Mouse (Mus musculus) brain, embryonic 18.5 days (tissue): Measurements from ENCODE around the gene Cdk13.
A peak's percentile ranks its signal among the peaks of the same experiment; 100 is the strongest.

ENCODE experiments used
- DNase-seq: peaks from one replicate; pipeline ENCODE4 v3.0.0-alpha.2; 2012; ENCODE audit warnings: low read depth, low spot score

Gene Cdk13

DNA sequence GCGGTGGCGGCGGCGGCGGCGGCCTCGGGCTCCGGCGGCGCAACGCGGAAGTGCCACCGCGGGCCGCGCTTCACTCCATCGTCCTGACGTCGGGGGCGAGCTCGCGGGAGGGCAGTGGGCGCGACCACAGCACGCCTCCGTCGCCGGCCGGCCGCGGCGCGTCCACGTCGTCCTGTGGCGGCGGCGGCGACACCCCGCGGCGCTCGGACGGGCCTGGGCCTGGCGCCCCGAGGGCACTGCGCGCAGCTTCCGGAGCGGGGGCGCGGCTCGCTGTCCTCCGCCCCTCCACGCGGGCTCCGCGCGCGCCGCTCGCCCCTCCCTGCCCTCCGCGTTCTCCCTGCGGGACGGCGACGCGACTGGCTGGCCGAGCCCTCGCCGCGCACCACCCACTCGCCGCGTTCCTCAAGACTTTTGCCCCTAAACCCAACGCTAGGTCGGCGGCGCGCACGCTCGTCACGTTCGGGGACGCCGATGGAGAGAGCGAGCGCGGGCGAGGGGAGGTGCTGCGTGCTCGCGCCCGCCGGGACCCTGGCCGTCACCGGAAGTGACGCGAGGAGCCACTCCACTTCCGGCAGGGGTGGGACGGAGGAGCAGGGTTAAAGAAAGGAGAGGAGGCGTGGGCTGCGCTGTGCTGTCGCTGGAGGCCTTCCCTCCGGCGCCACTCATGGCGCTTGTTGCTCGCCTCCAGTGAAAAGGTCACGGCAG is at the start of gene Cdk13:
Cdk13 (minus strand) TSS at position 189 of the 705 bp plus-strand sequence.
- DNase-seq, result peak; percentile 98

DNA sequence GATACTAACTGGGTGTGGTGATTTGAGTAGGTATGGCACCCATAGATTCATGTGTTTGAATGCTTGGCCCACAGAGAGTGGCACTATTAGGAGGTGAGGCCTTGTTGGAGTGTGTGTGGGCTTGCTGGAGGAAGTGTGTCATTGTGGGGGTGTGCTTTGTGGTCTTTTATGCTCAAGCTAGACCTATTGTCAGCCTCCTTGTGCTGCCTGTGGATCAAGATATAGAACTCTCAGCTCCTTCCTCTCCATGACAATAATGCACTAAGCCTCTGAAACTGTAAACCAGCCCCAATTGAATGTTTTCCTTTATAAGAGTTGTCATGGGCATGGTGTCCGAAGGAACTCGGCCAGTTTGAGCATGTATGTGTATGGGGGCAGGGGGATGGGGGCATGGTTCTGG is 38.4 kb upstream of the Cdk13 start:
- DNase-seq, result no peak

DNA sequence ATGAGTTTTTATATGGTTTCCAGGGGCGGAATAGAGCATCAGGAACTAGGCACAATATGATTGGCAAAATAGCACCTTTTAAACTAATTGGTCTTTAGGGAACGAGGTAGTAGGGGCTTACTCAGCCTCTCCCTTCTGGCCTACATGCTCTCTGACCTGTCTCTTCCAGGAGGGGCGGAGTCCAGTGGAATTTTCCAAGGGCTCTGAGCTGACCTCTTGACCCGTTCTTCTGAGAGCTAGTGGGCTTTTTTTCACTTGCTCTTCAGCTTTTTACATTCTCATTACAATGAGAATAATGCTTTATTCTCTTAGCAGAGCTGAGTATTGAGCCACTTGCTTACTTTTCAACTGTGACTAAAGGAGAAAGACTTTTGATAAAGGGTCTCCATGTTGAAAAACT is 37.9 kb upstream of the Cdk13 start:
- no peak for DNase-seq

DNA sequence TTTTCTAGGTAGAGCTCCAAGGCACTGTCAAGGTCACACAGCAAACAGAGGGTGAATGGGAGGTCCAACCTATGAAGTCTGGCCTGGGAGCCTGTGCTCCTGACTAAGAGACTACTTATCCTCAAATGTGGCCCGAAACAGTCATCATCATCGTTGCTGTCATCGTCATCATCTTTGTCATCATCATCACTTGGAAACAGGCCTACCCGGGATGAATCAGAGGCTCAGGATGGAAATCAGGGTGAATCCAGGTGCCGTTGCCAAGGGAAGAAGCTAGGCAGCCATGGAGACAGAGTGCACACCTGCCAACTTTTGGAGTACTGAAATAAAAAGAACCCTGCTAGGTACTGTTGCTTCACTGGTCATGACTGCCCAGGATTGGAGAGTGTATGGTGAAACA is 34.2 kb upstream of the Cdk13 start:
- DNase-seq, result no peak

DNA sequence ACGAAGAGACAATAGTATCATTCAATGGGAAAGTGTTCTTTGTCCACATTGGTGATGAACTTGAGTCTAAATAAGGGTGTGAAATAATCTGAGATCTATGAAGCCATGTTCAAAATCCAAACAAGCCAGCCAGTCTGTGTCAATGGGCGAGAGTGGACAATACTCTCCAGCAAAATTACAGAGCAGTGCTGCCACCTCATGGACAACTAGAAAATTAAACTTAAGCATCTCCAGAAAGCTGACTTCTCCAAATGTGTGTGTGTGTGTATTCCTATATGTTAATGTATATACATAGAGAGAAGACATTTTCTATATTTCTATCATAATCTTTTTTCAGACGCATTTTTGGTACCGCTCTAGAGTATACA is 33.6 kb upstream of the Cdk13 start:
- DNase-seq, result no peak

DNA sequence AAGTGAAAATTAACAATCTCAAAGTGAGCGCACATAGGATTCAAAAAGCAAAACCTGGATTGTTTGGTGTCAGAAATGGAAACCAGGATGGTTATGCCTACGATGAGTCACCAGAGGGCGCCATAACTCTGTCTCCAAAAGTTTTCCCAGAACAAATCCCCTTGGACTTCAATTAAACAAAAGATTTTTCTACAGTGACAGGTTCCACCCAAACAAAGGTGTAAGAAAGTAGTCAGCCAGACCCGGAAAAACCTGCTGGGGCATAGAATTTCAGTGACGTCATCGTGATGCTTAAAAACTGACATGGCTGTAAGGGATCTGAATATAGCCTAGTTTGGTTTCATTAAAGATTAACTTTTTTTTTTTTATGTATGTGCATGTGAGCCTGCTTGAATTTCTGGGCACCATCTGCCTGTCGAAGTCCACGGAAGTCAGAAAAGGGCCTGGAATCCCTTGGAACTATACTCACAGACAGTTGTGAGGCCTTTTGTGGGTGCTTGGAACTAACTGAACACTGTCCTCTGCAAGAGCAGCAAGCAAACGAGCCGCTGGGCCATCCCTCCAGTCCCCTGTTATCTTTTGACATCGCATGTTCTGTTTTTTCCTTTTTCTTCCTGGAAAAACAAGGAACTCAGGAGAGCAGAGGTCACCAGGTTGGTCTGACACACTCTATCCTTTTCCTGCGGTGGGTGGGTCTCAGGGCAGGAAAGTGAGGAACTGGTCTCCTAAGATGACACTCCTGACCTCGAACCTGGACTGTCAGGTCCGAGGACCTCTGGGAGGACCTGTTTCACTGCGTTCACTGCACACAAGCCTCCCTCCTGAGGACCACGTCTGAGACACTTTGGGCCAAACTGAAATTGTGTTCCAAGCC is 33.0 kb upstream of the Cdk13 start:
- DNase-seq, result no peak

DNA sequence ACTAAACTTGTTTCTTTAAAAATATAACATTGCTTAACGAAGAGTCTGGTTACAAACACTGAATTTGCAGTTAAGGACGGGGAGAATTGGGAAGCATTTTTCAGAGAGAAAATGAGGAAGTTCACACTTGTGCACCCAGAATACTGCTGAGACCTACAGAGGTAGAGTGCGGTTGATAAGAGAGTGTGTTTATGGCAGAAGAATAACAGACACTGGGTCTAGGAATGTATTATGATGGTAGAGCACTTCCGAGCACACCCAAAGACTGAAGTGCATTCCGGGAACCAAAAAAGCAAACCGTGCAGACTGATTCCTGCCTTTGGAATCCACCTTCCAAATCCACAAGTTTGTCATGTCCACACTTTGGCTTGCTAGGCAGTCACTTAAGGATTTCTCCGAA is 31.9 kb upstream of the Cdk13 start:
- no peak for DNase-seq

DNA sequence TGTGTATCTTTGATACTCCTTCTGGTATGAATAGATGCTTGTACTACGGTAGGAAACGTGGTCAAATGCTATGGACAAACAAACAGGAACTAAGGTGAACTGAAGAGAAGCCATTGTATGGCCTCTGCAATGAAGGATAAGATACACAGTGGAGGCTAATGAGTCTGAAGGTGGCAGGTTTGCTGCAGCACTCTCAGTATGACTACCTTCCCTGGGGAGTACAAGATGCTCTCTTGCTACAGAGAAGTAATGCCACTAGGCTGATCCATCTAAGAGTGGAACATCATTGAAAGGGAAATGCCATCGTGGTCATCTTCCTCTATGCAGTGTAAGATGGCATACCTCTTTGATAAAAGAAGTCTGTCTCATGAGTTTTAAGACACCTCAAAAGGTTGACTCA is 28.0 kb upstream of the Cdk13 start:
- no peak for DNase-seq

DNA sequence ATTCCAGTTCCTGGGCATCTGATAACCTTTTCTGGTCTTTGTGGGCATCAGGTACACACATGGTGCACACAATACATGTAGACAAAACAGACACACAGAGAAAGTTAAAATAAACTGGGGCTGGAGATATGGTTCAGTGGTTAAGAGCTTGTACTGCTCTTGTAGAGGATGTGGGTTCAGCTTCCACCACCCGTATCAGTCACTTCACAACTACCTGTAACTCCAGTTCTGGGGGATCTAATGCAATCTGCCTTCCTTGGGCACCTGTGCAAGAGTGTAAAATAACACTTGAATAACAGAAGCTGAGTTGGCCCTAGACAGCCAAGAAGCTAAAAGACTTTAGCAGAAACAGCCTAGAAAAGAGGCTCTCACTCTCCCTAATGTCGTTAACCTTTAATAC is 12.3 kb upstream of the Cdk13 start:
- no peak for DNase-seq

DNA sequence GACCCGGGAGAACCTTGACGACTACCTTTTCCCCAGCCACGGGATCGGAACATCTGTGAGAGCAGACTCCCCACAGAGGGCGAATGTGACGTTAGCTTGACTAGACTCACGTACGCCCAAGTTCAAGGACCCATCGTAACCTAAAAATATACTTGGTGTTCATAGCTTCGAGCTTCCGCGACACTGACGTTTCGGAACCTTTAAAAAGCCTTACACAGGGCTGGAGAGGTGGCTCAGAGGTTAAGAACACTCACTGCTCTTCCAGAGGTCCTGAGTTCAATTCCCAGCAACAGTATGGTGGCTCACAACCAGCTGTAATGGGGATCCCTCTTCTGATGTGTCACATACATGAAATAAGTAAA is 698 bp upstream of the Cdk13 start:
- DNase-seq, result no peak

DNA sequence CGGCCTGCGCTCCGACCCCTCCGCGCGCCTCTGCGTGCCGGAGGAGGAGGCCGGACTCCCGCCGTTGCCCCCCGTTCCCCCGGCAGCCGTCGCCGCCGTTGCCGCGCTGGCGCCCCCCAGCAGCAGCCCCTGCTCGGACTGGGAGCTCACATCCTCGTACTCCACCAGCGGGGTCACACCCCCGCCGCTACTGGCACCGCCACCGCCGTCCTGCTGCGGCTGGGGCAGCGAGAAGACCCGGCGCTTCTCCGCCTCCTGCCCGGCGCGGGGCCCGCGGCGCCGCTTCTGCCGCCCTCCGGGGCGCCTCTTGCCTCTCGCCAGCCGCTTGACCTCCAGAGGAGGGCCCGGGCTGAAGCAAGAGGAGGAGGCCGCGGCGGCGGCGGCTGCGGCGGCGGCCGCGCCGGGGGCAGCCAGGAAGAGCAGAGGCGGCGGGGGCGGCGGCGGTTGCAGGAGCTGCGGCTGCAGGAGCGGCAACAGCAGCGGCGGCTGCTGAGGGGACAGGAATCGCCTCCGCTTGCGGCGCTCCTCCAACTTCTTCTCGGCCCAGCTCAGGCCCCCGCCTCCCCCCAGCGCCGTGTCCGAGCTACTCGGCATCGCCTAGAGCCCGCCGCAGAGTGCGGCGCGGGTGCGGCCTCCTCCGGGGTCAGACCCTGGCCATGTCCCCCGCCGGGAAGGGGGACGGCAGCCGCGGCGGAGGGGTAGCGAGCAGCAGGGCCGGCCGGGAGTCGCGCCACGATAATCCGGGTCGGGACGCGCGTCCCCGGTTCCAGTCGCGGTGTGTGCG is 647 bp downstream of the Cdk13 start:
- DNase-seq, result no peak

DNA sequence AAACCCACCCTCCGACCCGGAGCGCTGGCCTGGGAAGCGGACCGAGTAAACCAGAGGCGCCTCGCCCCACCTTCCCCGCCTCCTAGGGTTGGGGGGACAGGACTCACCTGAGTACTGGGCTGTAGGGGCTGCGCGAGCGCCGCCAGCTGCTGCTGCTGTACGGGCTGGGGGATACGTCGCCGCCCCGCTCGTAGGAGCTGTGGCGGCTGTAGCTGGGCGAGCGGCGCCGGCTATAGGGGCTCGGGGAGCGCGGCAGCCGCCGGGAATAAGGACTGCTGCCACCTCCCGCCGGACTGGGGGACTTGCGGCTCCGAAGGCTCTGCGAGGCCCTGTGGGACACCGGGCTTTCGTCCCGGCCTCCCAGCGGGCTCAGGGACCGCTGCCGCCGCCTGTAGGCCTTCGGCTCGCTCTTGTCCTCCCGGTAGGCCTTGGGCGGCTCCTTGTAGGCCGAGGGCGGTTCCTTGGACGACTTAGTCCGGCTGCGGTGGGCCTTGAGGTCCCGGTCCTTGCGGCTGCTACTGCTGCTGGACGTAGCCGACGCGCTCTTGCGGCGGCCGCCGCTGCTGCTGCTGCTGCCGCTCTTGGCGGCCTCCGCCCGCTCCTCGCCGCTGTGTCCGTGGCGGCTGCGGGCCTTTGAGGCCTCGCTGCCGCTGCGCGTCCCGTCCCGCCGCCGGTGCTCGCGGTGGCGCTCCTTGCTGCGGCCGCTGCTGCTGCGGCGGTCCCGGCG is 1.4 kb downstream of the Cdk13 start:
- DNase-seq, result no peak

DNA sequence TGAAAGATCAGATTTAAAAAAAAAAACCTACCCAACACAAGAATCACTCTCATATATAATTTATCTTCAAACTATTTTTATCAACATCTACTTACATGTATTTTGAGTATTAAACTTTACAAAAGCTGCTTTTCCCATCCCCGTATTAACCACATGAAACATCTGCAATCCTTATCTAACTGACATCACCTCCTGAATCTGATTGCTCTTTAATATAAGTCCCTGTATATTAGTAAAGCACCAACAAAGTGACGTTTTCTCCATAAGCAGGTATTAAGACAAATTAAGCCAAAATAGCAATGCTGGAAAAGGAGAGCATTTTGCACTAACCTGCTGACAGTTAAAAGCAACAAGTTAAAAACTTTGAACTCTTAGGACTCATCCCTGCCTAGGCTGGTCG is 2.0 kb downstream of the Cdk13 start:
- DNase-seq, result no peak

DNA sequence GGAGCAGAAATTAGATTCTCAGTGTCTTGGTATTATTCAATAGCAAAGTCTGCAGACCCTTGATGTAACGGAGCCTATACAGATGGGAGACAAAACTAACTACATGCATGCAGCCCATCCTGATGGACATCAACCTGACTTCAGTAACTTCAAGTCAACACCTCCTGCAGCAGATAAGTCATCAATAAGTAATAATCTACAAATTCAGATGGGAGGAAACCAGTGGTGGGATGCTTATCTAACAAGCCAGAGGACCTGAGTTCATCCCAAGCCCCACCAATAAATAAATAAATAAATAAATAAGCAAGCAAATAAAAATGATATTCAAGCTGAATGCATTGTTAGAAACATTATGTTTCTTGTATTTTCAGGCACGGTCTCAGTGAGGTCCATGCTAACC is 5.2 kb downstream of the Cdk13 start:
- DNase-seq, result no peak

DNA sequence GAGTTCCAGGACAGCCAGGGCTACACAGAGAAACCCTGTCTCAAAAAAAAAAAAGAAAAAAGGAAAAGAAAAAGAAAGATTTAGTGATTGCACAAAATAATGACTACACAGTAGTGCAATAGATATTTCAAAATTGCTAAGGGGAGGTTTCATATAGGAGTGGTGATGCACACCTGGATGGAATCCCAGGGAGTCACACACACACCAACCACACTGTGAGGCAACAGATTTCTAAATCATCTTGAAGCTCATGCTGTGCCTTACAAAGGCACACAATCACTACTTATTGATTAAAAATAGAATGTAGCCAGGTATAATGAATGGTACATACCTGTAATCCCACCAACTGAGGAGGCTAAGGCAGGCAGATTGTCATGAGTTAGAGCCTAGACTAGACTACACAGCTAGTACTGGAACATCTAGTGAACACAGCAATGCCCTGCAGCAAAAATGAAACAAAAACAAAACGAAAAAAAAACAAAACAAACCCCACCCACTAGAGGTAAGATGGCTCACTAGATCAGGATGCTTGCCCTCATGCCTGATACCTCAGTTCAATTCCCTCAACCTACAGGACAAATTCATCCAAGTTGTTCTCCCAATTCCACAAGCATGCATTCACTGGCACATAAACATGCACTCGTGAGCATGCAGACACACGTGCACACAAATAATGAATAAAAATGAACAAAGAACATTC is 9.0 kb downstream of the Cdk13 start:
- no peak for DNase-seq

DNA sequence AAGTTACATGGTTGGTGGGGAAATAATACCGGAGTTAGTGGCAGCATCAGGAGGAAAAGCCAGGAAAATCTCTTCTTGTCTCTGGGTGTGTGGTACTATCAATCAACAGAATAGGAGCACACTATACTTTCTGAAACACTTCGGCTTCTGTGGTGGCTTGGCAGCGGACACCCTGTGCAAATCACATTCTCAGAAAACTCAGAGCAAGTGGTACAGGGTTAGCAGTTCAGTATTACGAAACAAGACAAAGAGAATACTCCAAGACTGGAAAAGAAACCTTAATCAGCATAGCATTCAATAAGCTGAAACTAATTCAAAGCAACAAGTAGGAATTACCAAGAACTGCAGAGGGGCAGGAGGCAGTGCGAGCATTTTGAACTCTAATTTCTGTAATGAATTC is 21.3 kb downstream of the Cdk13 start:
- no peak for DNase-seq

DNA sequence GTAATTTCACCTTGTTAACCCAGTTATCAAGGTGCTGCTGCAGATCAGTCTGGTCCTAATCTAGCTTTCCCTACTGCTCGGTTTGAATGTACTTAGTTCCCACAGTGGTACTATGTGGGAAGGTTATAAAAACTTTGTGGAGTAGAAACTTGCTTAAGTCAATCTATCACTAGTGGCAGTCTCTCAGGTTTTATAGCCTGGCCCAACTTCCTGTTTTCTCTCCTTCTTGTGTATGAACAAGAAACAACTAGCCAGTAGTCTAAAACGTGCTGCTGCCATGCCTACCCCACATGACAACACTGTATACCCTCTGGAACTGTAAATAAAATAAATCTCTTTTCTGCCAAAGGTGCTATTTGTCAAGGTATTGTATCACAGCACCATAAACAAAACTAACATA is 25.0 kb downstream of the Cdk13 start:
- no peak for DNase-seq

DNA sequence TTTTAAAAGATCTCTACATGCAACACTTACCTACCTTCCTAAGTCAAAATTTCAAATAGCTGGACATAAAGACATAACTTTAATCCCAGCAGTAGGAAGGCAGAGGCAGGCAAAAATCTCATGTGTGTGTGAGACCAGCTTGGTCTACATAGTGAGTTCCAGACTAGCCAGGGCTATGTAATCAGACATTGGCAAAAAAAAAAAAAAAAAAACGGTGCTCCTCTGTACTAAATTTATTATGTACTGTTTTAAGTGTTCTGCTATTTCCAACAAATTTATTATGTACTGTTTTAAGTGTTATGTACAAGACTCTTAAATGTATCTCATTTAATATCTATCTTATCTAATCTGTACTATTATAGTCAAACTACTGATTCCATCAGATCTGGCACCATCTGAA is 28.6 kb downstream of the Cdk13 start:
- DNase-seq, result no peak

DNA sequence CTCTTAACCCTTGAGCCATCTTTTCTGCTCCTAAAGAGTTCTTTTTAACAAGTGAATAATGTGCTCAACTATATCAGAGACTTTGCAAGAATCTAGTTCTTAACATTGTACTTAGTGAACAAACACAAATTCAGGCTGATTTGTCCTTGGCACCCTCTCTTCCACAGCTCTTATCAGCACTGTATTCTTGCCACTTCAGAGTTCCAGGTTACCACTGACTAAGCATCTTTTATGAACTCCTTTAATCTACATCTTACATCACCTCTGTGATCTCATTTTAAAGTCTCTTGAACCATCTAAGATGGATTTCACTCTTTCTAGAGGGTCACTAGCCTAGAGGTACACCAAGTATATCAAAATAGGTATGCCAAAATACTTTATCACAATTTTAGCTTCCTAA is 29.5 kb downstream of the Cdk13 start:
- no peak for DNase-seq

DNA sequence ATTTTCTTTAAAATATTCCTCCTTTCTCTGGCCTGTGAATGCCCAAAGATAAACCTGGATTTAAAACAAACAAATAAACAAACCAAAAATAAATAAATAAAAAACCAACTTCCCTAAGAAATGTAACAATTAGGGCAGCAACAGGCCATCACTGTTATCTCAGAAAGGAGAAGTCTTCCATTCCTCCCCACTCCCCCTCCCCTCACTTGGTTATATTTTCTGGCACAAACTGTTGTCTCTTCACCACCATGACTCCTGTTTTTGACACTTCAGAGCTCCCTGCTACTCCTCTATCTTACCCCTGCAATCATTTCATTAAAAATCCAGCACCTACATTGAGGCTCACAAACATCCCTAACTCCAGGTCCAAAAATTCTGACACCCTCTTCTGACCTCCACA is 31.8 kb downstream of the Cdk13 start:
- no peak for DNase-seq

DNA sequence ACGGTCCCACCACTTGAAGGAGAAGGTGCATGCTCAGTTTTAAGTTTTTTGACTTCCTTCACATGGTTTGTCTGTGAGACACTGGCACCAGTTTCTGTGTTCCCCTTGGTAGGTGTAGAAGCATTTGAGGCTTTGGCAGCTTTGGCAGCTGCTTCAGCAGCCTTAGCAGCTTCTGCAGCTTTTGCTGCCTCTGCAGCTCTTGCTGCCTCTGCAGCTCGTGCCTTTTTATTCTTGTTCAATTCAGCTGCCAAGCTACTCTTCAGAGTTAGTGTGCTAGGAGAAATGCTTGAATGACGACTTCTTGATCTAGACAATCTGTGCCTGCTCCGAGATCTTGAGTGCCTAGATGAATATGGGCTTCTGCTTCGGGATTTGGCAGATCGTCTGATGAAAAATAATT is 32.3 kb downstream of the Cdk13 start:
- peak; percentile 14 for DNase-seq
